Comparison of ENCODE assay signal across 8 mouse cellular contexts in the genomic region with DNA sequence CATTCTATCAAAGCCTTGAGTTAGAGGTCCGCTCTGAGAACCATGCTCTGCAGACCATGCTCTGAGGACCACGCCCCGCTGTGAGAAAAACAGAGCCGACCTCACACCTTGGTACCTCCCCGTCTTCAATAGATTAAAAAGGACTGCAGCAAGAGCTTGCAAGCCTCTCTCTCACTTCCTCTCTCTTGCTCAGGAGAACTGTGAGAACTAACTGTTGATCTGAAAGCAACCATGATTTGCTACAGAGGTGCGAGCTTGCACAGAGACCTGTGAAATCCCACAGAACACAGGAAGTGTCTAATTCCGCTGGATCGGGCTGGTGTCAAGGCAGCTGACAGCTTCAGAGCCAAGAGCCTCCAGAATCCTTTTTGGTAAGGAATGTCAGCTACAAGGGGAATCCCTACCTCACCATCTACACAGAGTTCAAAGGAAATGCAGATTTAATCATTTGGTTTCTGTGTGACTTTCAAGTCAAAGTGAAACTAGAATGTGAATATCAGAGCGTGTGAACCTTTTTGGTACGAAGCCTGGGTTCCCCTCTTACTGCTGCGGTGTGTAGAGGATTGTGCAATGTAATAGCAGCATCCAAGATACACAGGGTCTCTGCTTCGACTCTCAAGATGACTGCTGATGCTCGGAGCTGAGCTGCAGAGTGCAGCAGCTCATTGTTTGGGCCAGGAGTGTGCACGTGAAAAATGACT.
A peak's percentile ranks its signal among the peaks of the same experiment; 100 is the strongest.
DNase-seq lines count a peak whose midpoint lies in the region; ATAC-seq and TF ChIP-seq lines count a peak whose summit lies in the region.

No protein-coding gene starts in this region.

- TF ChIP-seq POLR2A in thymus, adult 2 months (IDR thresholded peaks at IDR 0.05; ENCODE audit: control insufficient read depth, extremely low read depth, insufficient read depth, low read length, poor library complexity), result 0 out of 2 replicates have a peak, but pooled peaks have one; percentile 27

- no peak overlapping the region for H3K4me2 ChIP-seq in kidney, embryonic 14.5 days (replicated peaks; ENCODE audit: low read depth, low read length)
- H3K4me2 ChIP-seq in lung, embryonic 16.5 days (ENCODE audit: low read depth, low read length), result peak overlapping the region; percentile 43
- no peak overlapping the region for H3K4me2 ChIP-seq in hindbrain, embryonic 16.5 days (ENCODE audit: low read length)

- intact Hi-C loops in gastrocnemius, postnatal 36 days (cut with DNase I), result no loop called here

- no peak for ATAC-seq in kidney, embryonic 14.5 days (ENCODE audit: low FRiP score, low TSS enrichment)
- ATAC-seq in lung, embryonic 16.5 days (ENCODE audit: low read depth), result no peak
- no peak for ATAC-seq in hindbrain, embryonic 16.5 days

- DNase-seq in kidney, adult 9 months, result peak; percentile 41
- DNase-seq in heart, embryonic 10.5 days (ENCODE audit: low spot score), result no peak
- peak; percentile 62 for DNase-seq in thymus, adult 2 months
- DNase-seq in gastrocnemius, postnatal 36 days, result no peak
- no peak for DNase-seq in adrenal gland, postnatal 10 days

- WGBS in kidney, embryonic 14.5 days, result 63% methylated on average over 14 of the region's 14 CpGs
- WGBS in heart, embryonic 10.5 days, result 54% methylated on average over 14 of the region's 14 CpGs
- WGBS in lung, embryonic 16.5 days, result 50% methylated on average over 14 of the region's 14 CpGs
- under 1% methylated on average over 14 of the region's 14 CpGs for WGBS in thymus, adult 2 months
- 84% methylated on average over 14 of the region's 14 CpGs for WGBS in hindbrain, embryonic 16.5 days

- no peaks in the 10 kb centered on the region for H3K9me3 ChIP-seq in kidney, embryonic 14.5 days (ENCODE audit: control insufficient read depth, low read length)
- H3K9me3 ChIP-seq in heart, embryonic 10.5 days, result no peaks in the 10 kb centered on the region
- no peaks in the 10 kb centered on the region for H3K9me3 ChIP-seq in lung, embryonic 16.5 days (ENCODE audit: control insufficient read depth, low read length)
- no peaks in the 10 kb centered on the region for H3K9me3 ChIP-seq in hindbrain, embryonic 16.5 days (ENCODE audit: control insufficient read depth, low read length)

- no peak overlapping the region for H3K4me3 ChIP-seq in kidney, embryonic 14.5 days (ENCODE audit: low read length)
- peak overlapping the region; percentile 29; the same call in 1 of the 2 replicates for H3K4me3 ChIP-seq in heart, embryonic 10.5 days
- peak overlapping the region; percentile 18 for H3K4me3 ChIP-seq in lung, embryonic 16.5 days (ENCODE audit: low read length)
- peak overlapping the region; percentile 93 for H3K4me3 ChIP-seq in thymus, adult 2 months (ENCODE audit: control insufficient read depth, insufficient read depth, low read length)
- no peak overlapping the region for H3K4me3 ChIP-seq in hindbrain, embryonic 16.5 days (ENCODE audit: low read length)

- no peak overlapping the region for H3K9ac ChIP-seq in kidney, embryonic 14.5 days (ENCODE audit: low read depth, low read length)
- H3K9ac ChIP-seq in lung, embryonic 16.5 days (ENCODE audit: low read length), result peak overlapping the region; percentile 39; the same call in 1 of the 2 replicates
- no peak overlapping the region for H3K9ac ChIP-seq in hindbrain, embryonic 16.5 days (ENCODE audit: low read depth, low read length)

- no peaks in the 10 kb centered on the region for H3K27me3 ChIP-seq in kidney, embryonic 14.5 days (ENCODE audit: control insufficient read depth, insufficient read depth, low read length)
- no peaks in the 10 kb centered on the region for H3K27me3 ChIP-seq in heart, embryonic 10.5 days (ENCODE audit: insufficient read depth, poor library complexity, severe bottlenecking)
- no peaks in the 10 kb centered on the region for H3K27me3 ChIP-seq in lung, embryonic 16.5 days (ENCODE audit: control insufficient read depth, insufficient read depth, low read depth, low read length)
- H3K27me3 ChIP-seq in thymus, adult 2 months (ENCODE audit: control insufficient read depth, insufficient read depth, low read length), result no peaks in the 10 kb centered on the region
- H3K27me3 ChIP-seq in hindbrain, embryonic 16.5 days (replicated peaks; ENCODE audit: control insufficient read depth, insufficient read depth, low read length), result no peaks in the 10 kb centered on the region

- H3K27ac ChIP-seq in kidney, embryonic 14.5 days (ENCODE audit: low read depth, low read length), result no peak overlapping the region
- H3K27ac ChIP-seq in heart, embryonic 10.5 days, result 0 out of 2 replicates have a peak overlapping the region, but pooled peaks have one; percentile 36
- H3K27ac ChIP-seq in lung, embryonic 16.5 days (ENCODE audit: low read length), result no peak overlapping the region
- H3K27ac ChIP-seq in thymus, adult 2 months (ENCODE audit: control insufficient read depth, insufficient read depth, low read length), result peak overlapping the region; percentile 100
- H3K27ac ChIP-seq in hindbrain, embryonic 16.5 days (ENCODE audit: low read depth, low read length), result no peak overlapping the region

- H3K4me1 ChIP-seq in kidney, embryonic 14.5 days (ENCODE audit: control insufficient read depth, insufficient read depth, low read length), result no peaks in the 10 kb centered on the region
- H3K4me1 ChIP-seq in heart, embryonic 10.5 days, result peaks cover 7% of the 10 kb centered on the region
- 0 out of 2 replicates have a peak, but pooled peaks cover 4% of the 10 kb centered on the region for H3K4me1 ChIP-seq in lung, embryonic 16.5 days (replicated peaks; ENCODE audit: control insufficient read depth, insufficient read depth, low read length)
- peaks cover 15% of the 10 kb centered on the region for H3K4me1 ChIP-seq in thymus, adult 2 months (replicated peaks; ENCODE audit: control insufficient read depth, insufficient read depth, low read length)
- H3K4me1 ChIP-seq in hindbrain, embryonic 16.5 days (ENCODE audit: control insufficient read depth, insufficient read depth, low read depth, low read length), result peaks cover 3% of the 10 kb centered on the region; the same call in 1 of the 2 replicates

- TF ChIP-seq CTCF in thymus, adult 2 months (IDR thresholded peaks at IDR 0.05; ENCODE audit: borderline replicate concordance, control insufficient read depth, extremely low read depth, insufficient read depth, low read length, poor library complexity), result no peak

- no peaks in the 10 kb centered on the region for H3K36me3 ChIP-seq in kidney, embryonic 14.5 days (ENCODE audit: control insufficient read depth, insufficient read depth, low read length)
- no peaks in the 10 kb centered on the region for H3K36me3 ChIP-seq in heart, embryonic 10.5 days
- H3K36me3 ChIP-seq in lung, embryonic 16.5 days (ENCODE audit: control insufficient read depth, insufficient read depth, low read length), result no peaks in the 10 kb centered on the region
- H3K36me3 ChIP-seq in thymus, adult 2 months (ENCODE audit: control insufficient read depth, insufficient read depth, low read length), result no peaks in the 10 kb centered on the region
- H3K36me3 ChIP-seq in hindbrain, embryonic 16.5 days (ENCODE audit: control insufficient read depth, insufficient read depth, low read length), result no peaks in the 10 kb centered on the region

Comparison
In these comparisons a context has a peak if more than half of its experiments do, and no peak if none do; other contexts are left out.
1. DNase-seq: peak in kidney, adult 9 months (single experiment) and thymus, adult 2 months (single experiment); none in heart, embryonic 10.5 days (single experiment), gastrocnemius, postnatal 36 days (0 of 2) and adrenal gland, postnatal 10 days (single experiment).
2. H3K27ac ChIP-seq: peak in heart, embryonic 10.5 days (single experiment) and thymus, adult 2 months (single experiment); none in kidney, embryonic 14.5 days (single experiment), lung, embryonic 16.5 days (single experiment) and hindbrain, embryonic 16.5 days (single experiment).
3. H3K4me3 ChIP-seq: peak in heart, embryonic 10.5 days (single experiment), lung, embryonic 16.5 days (single experiment) and thymus, adult 2 months (single experiment); none in kidney, embryonic 14.5 days (single experiment) and hindbrain, embryonic 16.5 days (single experiment).